Mouse (Mus musculus) retina, adult 2 months (tissue): ENCODE results near the gene Mvk.

Experiments
- DNase-seq: peaks from one replicate; pipeline ENCODE4 v3.0.0-alpha.2; 2012; ENCODE audit warnings: low read depth, low spot score

The Mvk gene

GRCm38 (mm10) chr5:114443566-114444367 is at the start of gene Mvk, which contains the start of gene Mmab:
TSS of gene Mvk (plus strand) at chr5:114444269.
TSS of gene Mmab (minus strand) at chr5:114444060.
- DNase-seq = peak; percentile 95

- DNase-seq = no peak
These were observed 37.5 kb upstream of the Mvk start for GRCm38 (mm10) chr5:114406592-114406991.

DNA sequence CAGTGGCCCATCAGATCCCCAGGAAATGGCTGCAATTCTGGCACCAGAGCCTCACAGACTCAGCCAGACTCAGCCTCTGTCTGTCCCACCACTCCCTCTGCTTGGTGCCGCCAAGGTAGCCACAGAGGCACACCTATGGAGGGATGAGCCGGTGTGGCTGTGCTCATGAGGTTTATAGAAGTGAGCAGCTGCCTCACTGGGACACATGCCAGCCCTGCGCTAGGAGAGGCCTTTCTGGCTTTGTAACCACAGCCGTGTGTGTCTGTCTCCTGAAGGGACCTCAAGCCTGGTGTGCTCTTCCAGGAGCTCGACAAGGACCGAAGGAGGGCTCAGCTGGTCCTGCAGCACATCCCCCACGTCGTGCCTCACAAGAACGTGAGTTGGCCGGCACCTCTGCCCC is 36.8 kb upstream of the Mvk start:
- no peak for DNase-seq

- DNase-seq = no peak
These were observed 36.3 kb upstream of the Mvk start for GRCm38 (mm10) chr5:114407810-114408209.

- no peak for DNase-seq
These were observed 35.2 kb upstream of the Mvk start for GRCm38 (mm10) chr5:114408846-114409245.

GRCm38 (mm10) chr5:114410429-114410828 is 33.6 kb upstream of the Mvk start:
- DNase-seq = no peak

DNA sequence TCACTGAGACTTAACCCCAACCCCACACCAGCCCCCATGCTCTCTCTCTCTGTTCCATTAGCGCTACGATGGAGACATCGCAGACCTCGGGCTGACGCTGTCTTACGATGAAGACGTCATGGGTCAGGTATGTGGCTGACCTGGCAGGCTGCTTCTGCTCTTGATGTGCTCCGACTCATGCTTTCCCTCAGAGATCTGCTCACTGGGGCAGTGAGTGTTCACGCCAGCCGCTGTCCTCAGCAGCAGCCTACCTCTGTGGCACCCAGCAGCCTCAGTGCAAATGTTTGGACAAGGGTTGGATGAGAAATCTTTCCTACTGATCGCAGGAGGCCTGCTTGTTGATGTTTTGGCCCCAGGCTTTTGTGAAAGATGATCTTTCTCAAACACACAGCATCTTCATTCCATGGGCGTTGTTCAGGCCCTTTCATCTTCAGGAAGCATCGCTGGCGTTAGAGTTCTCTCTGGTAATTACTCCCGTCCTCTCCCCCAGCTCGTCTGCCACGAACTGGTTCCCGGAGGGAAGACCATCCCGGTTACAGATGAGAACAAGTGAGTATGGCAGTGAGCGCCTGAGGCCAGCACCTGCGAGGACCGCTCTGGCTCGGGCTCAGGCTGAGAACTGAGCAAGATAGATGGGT is 31.6 kb upstream of the Mvk start:
- DNase-seq = no peak

GRCm38 (mm10) chr5:114413067-114413735 is 30.9 kb upstream of the Mvk start:
- DNase-seq = no peak

DNA sequence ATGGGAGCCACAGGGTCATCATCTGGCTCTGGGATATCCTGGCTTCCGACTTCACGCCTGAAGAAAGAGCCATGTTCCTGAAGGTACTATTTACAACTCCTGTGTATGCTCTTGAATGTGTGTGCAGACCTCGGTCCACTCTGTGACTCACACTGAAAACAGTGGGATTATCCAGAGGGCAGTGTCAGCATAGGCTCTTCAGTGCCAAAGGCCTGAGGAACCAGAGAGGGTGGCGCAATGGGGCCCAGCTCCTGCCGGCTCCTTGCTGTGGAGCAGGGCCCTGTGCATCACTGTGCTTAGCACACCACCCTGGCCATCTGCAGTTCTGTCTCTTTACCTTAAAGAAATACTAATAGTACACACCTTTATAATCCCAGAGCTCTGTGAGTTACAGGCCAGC is 28.5 kb upstream of the Mvk start:
- DNase-seq = no peak

GRCm38 (mm10) chr5:114416855-114417254 is 27.2 kb upstream of the Mvk start:
- DNase-seq = no peak

DNA sequence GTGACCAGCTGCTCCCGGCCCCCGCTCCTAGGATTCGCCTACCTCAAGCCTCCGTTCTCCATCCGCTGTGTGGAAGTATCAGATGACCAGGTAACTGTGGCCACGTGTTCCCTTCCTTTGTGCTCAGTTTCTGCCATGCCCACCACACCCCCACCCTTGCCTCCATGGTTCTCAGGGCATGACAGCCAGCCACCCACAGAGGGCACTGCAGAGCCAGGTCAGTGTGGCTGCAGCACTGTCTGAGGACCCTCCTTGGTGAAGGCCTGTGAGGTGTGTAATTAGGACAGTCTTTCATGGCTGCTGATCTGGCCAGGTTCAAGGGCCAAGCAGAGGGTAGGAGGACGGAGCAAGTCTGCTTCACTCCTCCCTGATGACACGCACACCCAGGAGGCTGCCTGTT is 25.5 kb upstream of the Mvk start:
- no peak for DNase-seq

DNA sequence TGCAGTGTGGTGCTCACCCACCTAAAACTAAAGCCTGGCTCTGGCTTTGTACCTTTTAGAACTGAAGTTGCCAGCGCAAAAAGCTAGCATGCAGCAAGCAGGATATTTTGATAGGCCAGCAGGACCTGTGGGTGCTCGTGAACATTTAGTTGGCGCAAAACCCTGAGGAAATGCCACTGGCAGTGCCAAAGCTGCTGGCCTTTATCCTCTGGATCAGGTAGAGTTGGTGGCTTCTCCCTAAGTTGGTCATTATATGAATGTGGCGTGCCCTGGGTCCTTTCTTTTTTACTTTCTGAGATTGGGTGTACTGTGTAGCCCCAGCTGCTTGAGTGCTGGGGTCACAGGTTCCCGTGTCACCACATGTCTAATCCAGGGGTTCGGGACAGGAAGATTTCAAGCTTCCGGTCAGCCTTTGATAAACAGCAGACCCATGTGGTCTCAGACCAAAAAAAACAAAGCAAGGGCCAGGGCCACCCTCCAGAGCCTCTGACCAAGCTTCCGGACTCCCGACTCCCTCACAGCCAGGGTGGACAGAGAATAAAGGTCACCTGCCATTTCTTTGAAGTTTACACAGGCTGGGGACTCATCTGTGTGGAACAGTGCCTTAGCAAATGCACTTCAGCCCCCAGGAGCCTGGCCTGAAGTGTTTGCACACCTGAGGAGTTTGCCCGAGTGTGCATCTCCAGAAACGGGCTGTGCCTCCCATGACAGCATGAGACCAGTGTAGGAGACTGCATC is 22.3 kb upstream of the Mvk start:
- no peak for DNase-seq

DNA sequence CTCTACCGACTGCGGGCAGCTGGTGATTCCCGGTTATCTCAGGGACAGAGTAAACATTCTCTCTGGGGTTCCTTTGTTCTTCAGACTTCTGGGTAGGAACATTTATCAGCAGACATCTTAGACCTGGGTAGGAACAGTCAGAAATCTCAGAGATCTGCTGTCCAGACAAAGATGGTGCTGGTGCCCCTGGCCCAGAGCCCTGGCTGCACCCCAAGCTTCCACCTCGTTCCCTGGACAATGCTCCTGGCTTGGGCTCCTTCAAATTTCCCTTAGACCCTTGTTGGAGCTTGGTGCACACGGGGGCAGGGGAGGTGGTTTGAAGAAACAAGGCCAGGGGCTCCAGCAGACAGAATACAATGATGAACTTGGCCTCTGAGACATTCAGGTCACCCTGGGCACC is 21.5 kb upstream of the Mvk start:
- no peak for DNase-seq

DNA sequence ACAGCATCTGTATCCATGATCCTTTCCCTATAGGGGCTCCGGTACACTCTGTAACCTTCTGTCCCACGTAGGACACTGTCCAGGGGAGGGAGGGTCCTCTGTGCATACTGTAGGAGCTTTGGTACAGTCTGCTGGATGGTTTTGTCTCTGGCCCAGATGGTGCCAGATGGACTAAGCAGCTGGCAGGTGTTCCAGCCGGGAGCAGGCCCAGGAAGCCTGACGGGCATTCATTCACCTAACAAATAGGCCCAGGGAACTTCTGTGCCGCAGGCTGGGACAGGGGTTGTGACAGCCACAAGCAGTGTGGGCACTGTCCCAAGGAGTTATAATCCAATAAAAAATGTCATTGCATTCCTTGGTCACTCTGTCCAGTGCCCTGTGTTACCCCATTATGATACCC is 20.1 kb upstream of the Mvk start:
- DNase-seq = no peak

DNA sequence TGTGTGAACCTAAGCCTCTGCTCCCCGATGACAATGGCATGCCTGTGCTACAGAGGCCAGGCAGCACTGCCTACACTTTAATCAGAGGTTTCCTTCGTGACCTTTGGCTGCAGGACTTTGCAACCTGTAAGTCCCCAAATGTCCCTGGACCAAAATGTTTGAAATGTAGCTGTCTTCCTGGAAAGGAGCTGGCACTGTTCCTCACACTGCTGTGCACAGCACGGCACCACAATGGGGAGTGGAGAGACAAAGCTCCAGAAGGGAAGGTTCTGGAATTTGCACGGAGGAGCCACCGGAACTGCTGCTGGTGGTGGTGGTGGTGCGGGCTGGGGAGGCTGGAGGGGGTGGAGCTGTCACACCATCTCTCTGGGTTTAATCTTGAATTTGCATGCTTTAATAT is 17.3 kb upstream of the Mvk start:
- no peak for DNase-seq

GRCm38 (mm10) chr5:114428621-114429020 is 15.4 kb upstream of the Mvk start:
- DNase-seq = no peak

GRCm38 (mm10) chr5:114429781-114430180 is 14.3 kb upstream of the Mvk start:
- no peak for DNase-seq

DNA sequence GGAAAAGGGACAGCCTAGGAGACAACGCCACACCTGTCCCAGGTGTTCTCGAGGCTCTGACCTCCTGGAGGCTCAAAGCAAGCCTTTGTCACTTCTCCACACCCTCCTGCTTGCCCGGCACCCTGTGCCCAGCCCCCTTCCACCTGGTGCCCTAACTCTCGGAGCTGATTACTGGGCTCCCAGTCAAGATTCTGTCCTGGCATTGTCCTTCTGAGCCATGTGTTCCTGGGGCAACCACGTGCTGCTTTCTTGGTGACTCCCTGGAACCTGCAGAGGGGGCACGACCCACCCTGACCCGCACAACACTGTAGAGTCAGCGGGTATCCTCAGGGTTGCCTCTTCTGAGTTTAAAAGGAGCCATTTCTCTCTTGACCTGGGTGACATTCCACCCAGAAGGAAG is 9.7 kb upstream of the Mvk start:
- no peak for DNase-seq

- DNase-seq = no peak
These were observed 8.5 kb upstream of the Mvk start for GRCm38 (mm10) chr5:114435588-114435987.

GRCm38 (mm10) chr5:114444368-114444692 is 261 bp downstream of the Mvk start:
- DNase-seq = no peak

- DNase-seq = no peak
These were observed 4.9 kb downstream of the Mvk start for GRCm38 (mm10) chr5:114449011-114449410.

DNA sequence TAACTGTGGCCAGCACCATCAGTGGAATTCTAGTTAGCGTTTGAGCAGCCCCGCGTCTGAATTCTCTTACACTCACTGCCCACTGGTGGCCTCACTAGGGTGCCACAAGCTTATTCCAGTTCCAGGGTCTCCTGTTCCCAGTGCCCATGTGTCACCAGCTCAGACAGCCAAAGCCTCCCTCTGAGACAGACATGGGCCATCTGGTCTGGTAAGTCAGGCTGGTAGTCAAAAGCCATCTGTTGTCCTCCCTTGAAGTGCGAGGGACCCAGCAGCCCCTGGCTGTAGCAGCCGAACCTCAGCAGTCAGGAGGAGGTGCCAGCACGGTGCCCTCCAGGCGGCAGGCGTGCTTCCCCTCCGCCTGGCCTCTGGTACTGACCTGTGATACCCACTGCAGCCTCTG is 12.2 kb downstream of the Mvk start:
- DNase-seq = no peak
